Mouse (Mus musculus) midbrain, embryonic 11.5 days (tissue): ENCODE results near the gene Lmx1b. TPM values are rescaled to one million over a fixed set of nuclear protein-coding genes. Genes with fewer than 3 reads are reported as not detected.
A peak's percentile ranks its signal among the peaks of the same experiment; 100 is the strongest.

ENCODE experiments used
- ATAC-seq: fragments of 200-750 bp; cut with Nextera tagmentation; 2 replicates; pipeline ENCODE4 v1.8.0; 2017; ENCODE audit warnings: moderate TSS enrichment, moderate library complexity; ENCODE audit not compliant: low FRiP score
- DNase-seq: peaks from one replicate; pipeline ENCODE4 v3.0.0; 2015; ENCODE audit warnings: low spot score; ENCODE audit errors: missing footprints
- H3K27ac ChIP-seq: fragments of 300-500 bp; sonication (generic); 2 replicates; pipeline ENCODE4 v1.5.1; 2014; ENCODE audit warnings: low read depth, low read length
- H3K27me3 ChIP-seq: fragments of 300-500 bp; sonication (generic); 2 replicates; pipeline ENCODE4 v1.6.1; 2014; ENCODE audit warnings: mild to moderate bottlenecking, low read length, moderate library complexity, mixed read lengths; ENCODE audit not compliant: control insufficient read depth, insufficient read depth
- H3K36me3 ChIP-seq: fragments of 300-500 bp; sonication (generic); 2 replicates; pipeline ENCODE4 v1.6.1; 2014; ENCODE audit warnings: mild to moderate bottlenecking, low read length, moderate library complexity, mixed read lengths; ENCODE audit not compliant: control insufficient read depth, insufficient read depth
- H3K4me1 ChIP-seq: fragments of 300-500 bp; sonication (generic); 2 replicates; pipeline ENCODE4 v1.6.1; 2014; ENCODE audit warnings: low read length; ENCODE audit not compliant: control insufficient read depth, insufficient read depth
- H3K4me2 ChIP-seq: fragments of 300-500 bp; sonication (generic); 2 replicates; pipeline ENCODE4 v1.6.1; 2014; ENCODE audit warnings: mild to moderate bottlenecking, moderate library complexity
- H3K4me3 ChIP-seq: fragments of 300-500 bp; sonication (generic); 2 replicates; pipeline ENCODE4 v1.5.1; 2014; ENCODE audit warnings: low read depth, low read length
- H3K9ac ChIP-seq: fragments of 300-500 bp; sonication (generic); 2 replicates; pipeline ENCODE4 v1.6.1; 2014; ENCODE audit warnings: low read length
- H3K9me3 ChIP-seq: fragments of 300-500 bp; sonication (generic); 2 replicates; pipeline ENCODE4 v1.6.1; 2016; ENCODE audit warnings: low read length; ENCODE audit not compliant: control insufficient read depth
- WGBS: fragments of 180-500 bp; shearing (Covaris S2); extraction: QIAGEN DNeasy Blood & Tissue Kit; methylation state at CpG from one replicate; pipeline ENCODE4 v1.1.7; 2014; 5-methylcytosine and 5-hydroxymethylcytosine counted together
- polyA plus RNA-seq: library from polyadenylated mRNA; unstranded; fragments of >200 nt; fragmentation: Nextera tagmentation; extraction: Ambion mirVana; gene quantifications from 2 replicates; pipeline ENCODE4 v1.2.1, GENCODE M21; 2014

Gene Lmx1b
- polyA plus RNA-seq, 1 experiment from 2014 or later: 2.2 TPM

DNA sequence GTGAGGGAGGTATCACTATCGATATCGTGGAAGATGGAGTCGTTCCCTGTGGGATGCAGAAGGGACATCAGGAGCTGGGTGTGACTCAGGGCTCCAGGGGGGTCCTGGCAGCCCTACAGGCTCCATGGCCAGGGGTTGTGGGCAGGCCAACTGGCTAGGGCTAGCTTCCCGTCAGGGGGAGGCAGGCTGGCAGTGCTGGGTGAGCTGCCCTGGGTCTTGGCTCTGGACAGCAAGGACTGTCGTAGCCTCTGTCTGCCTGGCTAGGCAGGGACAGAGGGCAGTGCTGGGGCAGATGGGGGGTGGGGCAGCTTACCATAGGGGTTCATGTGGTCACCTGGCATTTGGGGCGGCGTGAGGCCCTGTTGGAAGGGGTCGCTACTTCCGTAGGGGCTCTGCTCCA, 75.6 kb downstream of the Lmx1b start:
- DNase-seq (no peak), ATAC-seq (no peak)
- no peaks in the 10 kb centered on the region for H3K36me3 ChIP-seq
- H3K4me3 ChIP-seq: no peak overlapping the region
- H3K27me3 ChIP-seq: peaks cover 22% of the 10 kb centered on the region
- no peak overlapping the region for H3K27ac ChIP-seq
- 88% methylated on average over 9 of the region's 9 CpGs for WGBS
- no peaks in the 10 kb centered on the region for H3K9me3 ChIP-seq
- H3K9ac ChIP-seq: no peak overlapping the region
- H3K4me2 ChIP-seq: no peak overlapping the region
- H3K4me1 ChIP-seq: no peaks in the 10 kb centered on the region

GRCm38 (mm10) chr2:33559752-33560151, 80.6 kb downstream of the Lmx1b start:
- H3K4me3 ChIP-seq: no peak overlapping the region
- H3K4me2 ChIP-seq: no peak overlapping the region
- no peak overlapping the region for H3K27ac ChIP-seq
- 13% methylated on average over 6 of the region's 6 CpGs for WGBS
- no peaks in the 10 kb centered on the region for H3K9me3 ChIP-seq
- DNase-seq: peak; percentile 93
- no peak overlapping the region for H3K9ac ChIP-seq
- H3K4me1 ChIP-seq: no peaks in the 10 kb centered on the region
- ATAC-seq: no peak
- peaks cover 9% of the 10 kb centered on the region; the same call in 1 of the 2 replicates for H3K27me3 ChIP-seq
- H3K36me3 ChIP-seq: no peaks in the 10 kb centered on the region

GRCm38 (mm10) chr2:33559334-33559733, 81.0 kb downstream of the Lmx1b start:
- Histone ChIP-seq H3K4me2 (no peak overlapping the region), H3K9ac (no peak overlapping the region), H3K27me3 (peaks cover 9% of the 10 kb centered on the region; the same call in 1 of the 2 replicates), H3K4me1 (no peaks in the 10 kb centered on the region), H3K9me3 (no peaks in the 10 kb centered on the region), H3K4me3 (no peak overlapping the region), H3K27ac (no peak overlapping the region), H3K36me3 (no peaks in the 10 kb centered on the region)
- DNase-seq: no peak
- 28% methylated on average over 7 of the region's 7 CpGs for WGBS
- ATAC-seq: 0 out of 2 replicates have a peak, but pooled peaks have one; percentile 23

DNA sequence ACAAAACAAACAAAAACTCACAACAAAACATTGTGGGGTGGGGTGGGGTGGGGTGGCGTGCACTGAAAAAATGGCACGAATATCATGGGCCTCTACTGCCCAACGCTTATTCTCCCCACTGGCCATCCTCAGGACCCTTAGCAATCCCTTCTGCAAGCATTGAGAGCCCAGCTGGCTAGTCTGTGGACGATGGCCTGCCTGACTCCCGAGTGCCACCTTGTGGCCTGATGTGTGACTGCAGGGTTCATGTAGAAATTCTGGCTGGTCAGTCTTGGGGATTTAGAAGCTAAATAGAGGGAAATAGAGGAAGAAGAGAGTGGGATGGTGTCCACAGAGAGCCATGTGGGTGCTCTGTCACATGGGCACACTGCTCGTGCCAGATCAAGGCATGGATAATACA, 82.1 kb downstream of the Lmx1b start:
- ATAC-seq: 0 out of 2 replicates have a peak, but pooled peaks have one; percentile 48

DNA sequence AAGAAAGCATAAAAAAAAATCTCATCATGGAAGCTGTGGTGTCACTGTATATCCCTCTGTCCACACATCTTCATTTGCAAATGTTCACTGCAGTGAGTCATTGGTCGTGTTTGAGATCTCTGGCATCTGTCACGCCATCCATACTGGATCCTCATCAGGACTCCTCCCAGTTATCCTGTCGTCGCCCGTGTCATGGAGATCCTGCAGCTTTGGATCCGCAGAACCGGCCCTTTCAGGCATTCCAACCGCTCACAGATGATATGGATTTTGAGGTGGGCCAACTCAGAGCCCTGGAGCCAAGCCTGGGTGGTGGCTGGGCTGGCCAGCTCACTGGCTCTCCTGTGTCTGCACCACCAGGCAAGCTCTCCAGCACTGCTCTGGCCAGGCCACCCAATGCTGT, 84.7 kb downstream of the Lmx1b start:
- no peak overlapping the region for H3K4me3 ChIP-seq
- no peak overlapping the region for H3K4me2 ChIP-seq
- H3K36me3 ChIP-seq: no peaks in the 10 kb centered on the region
- no peak overlapping the region for H3K27ac ChIP-seq
- H3K27me3 ChIP-seq: peaks cover 7% of the 10 kb centered on the region; the same call in 1 of the 2 replicates
- no peak overlapping the region for H3K9ac ChIP-seq
- no peaks in the 10 kb centered on the region for H3K9me3 ChIP-seq
- no peaks in the 10 kb centered on the region for H3K4me1 ChIP-seq
- WGBS: 77% methylated on average over 8 of the region's 8 CpGs
- DNase-seq (no peak), ATAC-seq (no peak)

More for the DNA sequence above, 82.1 kb downstream of the Lmx1b start:
- H3K4me2 ChIP-seq: no peak overlapping the region
- no peak overlapping the region for H3K27ac ChIP-seq
- H3K4me1 ChIP-seq: no peaks in the 10 kb centered on the region
- no peak overlapping the region for H3K4me3 ChIP-seq
- DNase-seq: peak; percentile 97
- WGBS: 15% methylated on average over 6 of the region's 6 CpGs
- no peaks in the 10 kb centered on the region for H3K9me3 ChIP-seq
- no peak overlapping the region for H3K9ac ChIP-seq
- H3K27me3 ChIP-seq: peaks cover 9% of the 10 kb centered on the region; the same call in 1 of the 2 replicates
- no peaks in the 10 kb centered on the region for H3K36me3 ChIP-seq

DNA sequence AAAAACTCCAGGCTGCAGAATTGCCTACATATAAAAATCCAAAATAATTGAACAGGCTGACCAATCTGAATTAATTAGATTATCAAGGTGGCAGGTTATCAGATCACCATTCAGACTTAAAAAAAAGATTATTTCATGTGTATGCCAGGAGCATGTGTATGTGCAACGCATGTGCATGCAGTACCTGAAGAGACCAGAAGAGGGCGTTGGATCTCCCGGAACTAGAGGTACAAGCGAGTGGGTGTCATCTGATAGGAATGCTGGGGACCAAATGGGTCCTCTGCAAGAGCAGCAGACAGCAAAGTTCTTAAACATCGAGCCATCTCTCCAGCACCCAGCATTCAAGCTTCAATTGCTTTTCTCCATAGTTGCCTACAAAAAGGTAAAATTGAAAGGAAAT, 87.6 kb downstream of the Lmx1b start:
- no peak overlapping the region for H3K27ac ChIP-seq
- H3K36me3 ChIP-seq: no peaks in the 10 kb centered on the region
- no peak overlapping the region for H3K9ac ChIP-seq
- H3K4me3 ChIP-seq: no peak overlapping the region
- no peaks in the 10 kb centered on the region for H3K9me3 ChIP-seq
- no peaks in the 10 kb centered on the region for H3K4me1 ChIP-seq
- no peak overlapping the region for H3K4me2 ChIP-seq
- ATAC-seq: no peak
- WGBS: 57% methylated on average over 5 of the region's 5 CpGs
- no peak for DNase-seq
- H3K27me3 ChIP-seq: no peaks in the 10 kb centered on the region; the same call in 1 of the 2 replicates

- ATAC-seq: no peak
- Histone ChIP-seq H3K4me2 (no peak overlapping the region), H3K27me3 (peaks cover 38% of the 10 kb centered on the region), H3K4me3 (no peak overlapping the region), H3K36me3 (no peaks in the 10 kb centered on the region), H3K9ac (no peak overlapping the region), H3K4me1 (peaks cover 29% of the 10 kb centered on the region), H3K27ac (no peak overlapping the region), H3K9me3 (no peaks in the 10 kb centered on the region)
- DNase-seq: no peak
- WGBS: 90% methylated on average over 2 of the region's 2 CpGs
These were observed 92.7 kb downstream of the Lmx1b start for GRCm38 (mm10) chr2:33547595-33547994.

- 27% methylated on average over 6 of the region's 6 CpGs for WGBS
- no peaks in the 10 kb centered on the region for H3K9me3 ChIP-seq
- no peaks in the 10 kb centered on the region for H3K36me3 ChIP-seq
- no peak overlapping the region for H3K27ac ChIP-seq
- H3K4me1 ChIP-seq: peaks cover 29% of the 10 kb centered on the region
- peaks cover 38% of the 10 kb centered on the region for H3K27me3 ChIP-seq
- no peak overlapping the region for H3K4me2 ChIP-seq
- H3K4me3 ChIP-seq: no peak overlapping the region
- ATAC-seq: 0 out of 2 replicates have a peak, but pooled peaks have one; percentile 12
- no peak overlapping the region for H3K9ac ChIP-seq
- no peak for DNase-seq
These were observed 93.4 kb downstream of the Lmx1b start for GRCm38 (mm10) chr2:33546879-33547278.

GRCm38 (mm10) chr2:33546051-33546450, 94.3 kb downstream of the Lmx1b start:
- Histone ChIP-seq H3K4me1 (peaks cover 29% of the 10 kb centered on the region), H3K27ac (no peak overlapping the region), H3K4me2 (no peak overlapping the region), H3K9me3 (no peaks in the 10 kb centered on the region), H3K36me3 (no peaks in the 10 kb centered on the region), H3K4me3 (no peak overlapping the region), H3K27me3 (peaks cover 38% of the 10 kb centered on the region), H3K9ac (no peak overlapping the region)
- WGBS: 84% methylated on average over 5 of the region's 5 CpGs
- ATAC-seq (no peak), DNase-seq (no peak)
